Mouse (Mus musculus) myocyte (in vitro differentiated cells): ENCODE results near the gene Klra7. TPM values are rescaled to one million over a fixed set of nuclear protein-coding genes. Genes with fewer than 3 reads are reported as not detected.

Source experiments
- polyA plus RNA-seq: library from polyadenylated mRNA; unstranded; fragments of >200 nt; fragmentation: generic; extraction: Trizol; gene quantifications from one replicate; pipeline ENCODE4 v1.2.1, GENCODE M21; 2012; ENCODE audit warnings: missing spikeins

Klra7 gene
- polyA plus RNA-seq, 1 experiment: not detected

Other genes with a start within 250 kb of the Klra7 start
- not detected for gene Klra6, start 206.4 kb downstream of the Klra7 start, polyA plus RNA-seq
- not detected for gene Klra4, start 166.1 kb downstream of the Klra7 start, polyA plus RNA-seq
- not detected for gene Klra8, start 103.4 kb downstream of the Klra7 start, polyA plus RNA-seq
- gene Klra9, start 40.2 kb downstream of the Klra7 start, polyA plus RNA-seq: not detected
- gene Klra10, start 48.6 kb upstream of the Klra7 start, polyA plus RNA-seq: not detected
- not detected for gene Klra3, start 104.3 kb upstream of the Klra7 start, polyA plus RNA-seq
- not detected for gene Klra1, start 153.6 kb upstream of the Klra7 start, polyA plus RNA-seq